Mouse (Mus musculus) gastrocnemius, postnatal 36 days (tissue): ENCODE results near the gene Hnrnph2. TPM values are rescaled to one million over a fixed set of nuclear protein-coding genes. Genes with fewer than 3 reads are reported as not detected.
A peak's percentile ranks its signal among the peaks of the same experiment; 100 is the strongest.

Experiments
- DNase-seq, 2 experiments: peaks; one replicate each; pipeline ENCODE4 v3.0.0; 2022
- intact Hi-C: fragments of 180-260 bp; cut with DNase I; formaldehyde crosslinking; loops from one replicate; pipeline ENCODE4 v1.15.1; 2025
- long read RNA-seq, 2 experiments: library from polyadenylated mRNA; stranded (forward); transcript quantifications; one replicate each; pipeline ENCODE4 v2.0.0; 2021
- total RNA-seq, 2 experiments: library from RNA; stranded (reverse); gene quantifications; 2 replicates each; pipeline ENCODE4 v1.2.3; 2021

Gene Hnrnph2
- 10 to 100 TPM; 42.1 to 46.4 TPM for total RNA-seq
- long read RNA-seq, experiment 1, transcript Hnrnph2-203 (3 exons, 2,426 nt), result major isoform, 25 of 41 reads
- long read RNA-seq, experiment 1, transcript Hnrnph2-202 (4 exons, 2,364 nt), result minor isoform, 12 of 41 reads
- long read RNA-seq, experiment 1, partial matches to known transcripts, result 1 of 41 reads
- long read RNA-seq, experiment 1, other reads (novel, unspliced or antisense), result 3 of 41 reads
- long read RNA-seq, experiment 2, transcript Hnrnph2-203 (3 exons, 2,426 nt), result major isoform, 29 of 59 reads
- long read RNA-seq, experiment 2, transcript Hnrnph2-202 (4 exons, 2,364 nt), result minor isoform, 25 of 59 reads
- long read RNA-seq, experiment 2, partial matches to known transcripts, result 0 of 59 reads
- long read RNA-seq, experiment 2, other reads (novel, unspliced or antisense), result 5 of 59 reads

DNA sequence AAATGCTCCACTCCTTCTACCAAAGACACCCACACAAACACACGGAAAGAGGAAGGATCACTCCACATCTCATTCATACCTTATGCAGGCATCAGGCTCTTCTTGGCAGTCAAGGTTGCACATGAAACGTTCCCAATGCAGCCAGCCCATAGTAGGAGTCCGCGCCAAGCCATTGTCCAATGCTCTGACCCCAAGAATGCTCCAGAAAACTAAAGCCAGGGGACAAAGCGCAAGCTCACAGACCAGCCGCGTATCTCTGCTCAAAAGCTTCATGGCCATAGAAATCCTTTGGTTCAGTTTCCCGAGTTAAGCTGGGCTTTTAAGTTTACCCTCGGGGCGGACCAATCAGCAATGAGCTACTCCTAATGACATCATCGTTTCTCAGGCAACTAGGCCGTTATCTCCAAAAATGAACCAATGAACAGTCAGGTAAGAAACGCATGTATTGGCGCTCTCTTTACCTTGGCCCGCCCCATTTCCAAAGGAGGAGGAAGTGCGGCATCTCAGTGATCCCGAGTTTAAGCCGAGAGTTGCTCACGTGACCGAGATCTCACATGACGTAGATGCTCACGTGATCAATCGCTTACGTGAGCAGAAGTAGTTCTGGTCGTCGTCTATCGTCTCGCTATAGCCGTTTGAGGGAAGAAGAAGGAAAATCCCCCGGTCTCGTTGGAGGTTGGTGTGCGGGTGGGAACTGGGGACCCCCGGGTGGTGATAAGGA is at the start of gene Hnrnph2, which contains the start of gene Gla:
TSS of gene Hnrnph2 (plus strand) at position 521 of the 721 bp plus-strand sequence.
TSS of gene Gla (minus strand) at position 467 of the 721 bp plus-strand sequence.
- intact Hi-C loops, result no loop called here
- peak; percentile 83 to 84 for DNase-seq

DNA sequence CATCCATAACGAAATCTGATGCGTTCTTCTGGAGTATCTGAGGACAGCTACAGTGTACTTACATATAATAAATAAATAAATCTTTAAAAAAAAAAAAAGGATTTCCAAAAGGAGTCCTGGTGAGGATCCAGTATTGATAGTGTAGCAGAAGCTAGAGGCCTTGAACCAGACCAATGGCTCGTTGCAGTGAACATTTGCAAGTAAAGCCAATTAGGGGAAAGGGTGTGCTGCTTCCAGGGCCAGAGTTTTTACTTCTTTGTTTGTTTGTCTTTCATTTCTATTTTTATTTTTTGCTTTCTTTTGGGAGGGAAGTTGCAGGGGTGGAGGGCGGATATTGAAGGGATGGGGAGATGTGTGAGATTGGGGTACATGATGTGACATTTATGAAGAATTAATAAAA is 47.7 kb upstream of the Hnrnph2 start:
- intact Hi-C loops, result no loop called here
- no peak for DNase-seq

DNA sequence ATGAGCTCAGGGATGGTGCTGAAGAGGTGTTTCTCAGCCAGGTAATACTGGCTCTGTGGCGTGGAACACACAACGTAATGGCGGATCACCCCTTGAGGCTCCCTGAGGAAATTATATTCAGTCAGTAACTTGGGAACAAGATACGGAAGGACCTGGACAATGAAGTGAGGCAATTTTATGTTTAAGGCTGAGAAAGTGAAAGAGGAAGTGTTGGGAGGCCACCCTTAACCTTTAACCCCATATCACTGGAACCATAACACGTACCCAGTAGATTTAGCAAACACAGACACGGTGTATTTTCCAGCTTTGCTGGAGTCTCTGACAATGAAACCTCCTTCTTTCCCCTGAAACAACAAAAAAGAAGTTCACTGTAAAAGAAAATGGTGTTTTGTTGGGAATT is 46.6 kb upstream of the Hnrnph2 start:
- intact Hi-C loops, result no loop called here

DNA sequence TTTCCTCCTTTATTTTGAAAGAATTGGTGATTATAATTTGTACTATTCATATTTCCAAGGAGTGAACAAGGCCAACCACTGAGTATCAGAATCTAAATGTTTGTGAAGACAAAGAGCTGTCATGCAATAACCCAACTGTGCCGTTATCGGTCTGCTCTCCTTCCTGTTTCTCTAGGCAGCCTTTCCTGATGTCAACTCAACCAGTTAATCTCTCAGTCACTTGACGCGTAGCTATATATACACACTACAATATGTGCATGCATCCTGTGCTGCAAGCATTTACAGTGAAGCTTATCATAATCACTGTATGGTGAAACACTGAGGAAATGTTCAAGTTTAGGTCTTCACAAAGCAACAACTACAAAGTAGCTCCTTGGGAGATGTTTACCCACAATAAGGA is 36.7 kb upstream of the Hnrnph2 start:
- intact Hi-C loops, result no loop called here
- DNase-seq, result no peak

More for the DNA sequence above, 46.6 kb upstream of the Hnrnph2 start:
- DNase-seq, result no peak

DNA sequence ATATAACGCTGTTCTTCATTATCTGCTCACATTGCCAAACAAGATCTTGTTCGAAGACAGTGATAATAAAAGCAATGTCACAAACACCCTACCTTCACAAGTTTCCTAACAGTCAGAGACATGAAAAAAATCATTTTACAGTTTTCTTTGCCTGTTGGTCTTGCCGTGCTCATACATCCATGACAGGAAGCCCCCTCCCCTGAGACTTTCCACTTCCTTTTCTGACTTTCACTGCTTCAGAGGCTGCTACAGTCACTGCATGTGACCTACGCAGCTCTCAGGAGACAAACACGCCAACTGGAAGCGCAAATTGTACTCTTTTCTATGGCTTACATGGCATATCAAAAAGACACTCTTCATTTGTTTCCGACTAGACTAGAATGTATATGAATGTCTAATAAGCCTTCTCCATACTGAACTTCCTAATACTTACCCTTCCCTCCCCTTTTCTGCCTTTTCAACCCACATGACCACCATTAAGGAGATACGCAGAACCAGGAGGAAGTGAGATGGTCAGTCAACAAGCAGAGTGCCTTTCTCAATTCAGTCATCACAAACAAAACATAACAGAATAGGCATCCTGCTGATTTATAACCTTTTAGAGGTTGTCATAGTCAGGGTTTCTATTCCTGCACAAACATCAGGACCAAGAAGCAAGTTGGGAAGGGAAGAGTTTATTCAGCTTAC is 34.3 kb upstream of the Hnrnph2 start:
- intact Hi-C loops, result no loop called here
- DNase-seq, result no peak

DNA sequence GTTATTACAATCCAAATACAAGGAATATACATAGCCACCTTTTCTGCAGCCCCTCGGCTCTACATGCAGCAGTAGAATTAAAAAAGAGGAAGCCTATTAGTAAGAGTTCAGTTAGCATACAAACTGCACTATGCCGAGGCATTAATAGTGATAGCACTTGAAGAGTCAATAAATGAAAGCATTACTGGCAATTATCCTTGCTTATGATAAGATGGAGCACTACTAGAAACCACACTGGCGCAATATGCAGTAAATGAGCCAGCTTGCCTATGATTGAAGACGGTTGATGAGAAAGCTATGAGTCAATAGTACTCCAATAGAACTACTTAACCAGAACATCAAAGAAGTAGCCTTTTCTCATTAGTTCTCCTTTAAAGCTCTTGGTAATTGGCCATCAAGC is 23.1 kb upstream of the Hnrnph2 start:
- intact Hi-C loops, result no loop called here
- no peak for DNase-seq

DNA sequence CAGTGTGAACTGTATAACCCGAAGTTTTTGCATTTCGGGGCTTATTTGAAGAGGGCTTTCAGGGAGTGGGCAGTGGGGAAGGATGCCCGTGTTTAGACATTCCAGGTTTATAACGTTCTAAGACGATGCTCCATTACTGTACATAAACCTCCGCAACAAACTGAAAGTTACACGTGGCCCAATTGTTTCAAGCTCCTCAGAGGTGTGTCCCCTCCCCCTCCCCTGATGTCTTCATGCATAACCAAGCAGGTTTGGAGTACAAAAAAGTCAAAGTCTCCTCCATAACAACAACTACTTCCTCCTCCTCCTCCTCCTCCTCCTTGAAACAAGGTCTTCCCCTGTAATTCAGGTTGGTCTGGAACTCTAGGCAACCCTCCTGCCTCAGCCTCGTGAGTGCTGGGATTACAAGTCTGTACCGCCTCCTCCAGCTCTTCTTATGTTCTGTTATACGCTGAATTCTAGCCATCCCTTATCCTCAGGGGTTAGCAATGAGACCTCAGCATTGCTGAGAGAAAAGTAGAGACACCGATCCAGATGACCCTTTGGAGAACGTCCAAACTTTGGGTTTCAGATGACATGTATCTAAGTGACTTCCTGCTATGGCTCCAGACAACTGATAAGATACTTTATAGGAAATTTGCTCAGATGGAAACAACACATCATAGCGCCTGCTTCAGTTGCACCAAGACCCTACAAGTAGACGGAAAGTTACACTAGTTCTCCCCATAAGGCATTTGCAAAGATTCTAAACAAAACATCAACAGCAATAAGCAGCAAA is 20.3 kb upstream of the Hnrnph2 start:
- intact Hi-C loops, result no loop called here
- no peak for DNase-seq

DNA sequence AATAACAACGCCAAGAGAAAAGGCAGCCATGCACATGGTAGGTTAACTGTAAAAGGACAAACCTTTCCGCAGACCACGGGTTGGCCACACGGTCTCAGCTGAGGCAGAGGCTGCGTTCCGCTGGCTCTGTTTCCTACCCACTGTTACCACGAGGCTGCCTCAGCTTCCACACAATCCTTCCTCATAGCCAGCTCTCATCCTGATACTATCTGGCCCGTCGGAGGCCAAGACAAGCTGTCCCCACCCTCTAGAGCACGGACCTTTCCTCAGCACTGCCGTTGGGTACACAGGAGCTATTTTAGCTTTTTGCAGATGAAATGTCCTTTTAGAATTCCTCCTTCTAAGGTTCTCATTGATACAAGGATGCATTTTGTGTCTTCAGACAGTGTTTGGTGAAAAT is 18.7 kb upstream of the Hnrnph2 start:
- intact Hi-C loops, result no loop called here

DNA sequence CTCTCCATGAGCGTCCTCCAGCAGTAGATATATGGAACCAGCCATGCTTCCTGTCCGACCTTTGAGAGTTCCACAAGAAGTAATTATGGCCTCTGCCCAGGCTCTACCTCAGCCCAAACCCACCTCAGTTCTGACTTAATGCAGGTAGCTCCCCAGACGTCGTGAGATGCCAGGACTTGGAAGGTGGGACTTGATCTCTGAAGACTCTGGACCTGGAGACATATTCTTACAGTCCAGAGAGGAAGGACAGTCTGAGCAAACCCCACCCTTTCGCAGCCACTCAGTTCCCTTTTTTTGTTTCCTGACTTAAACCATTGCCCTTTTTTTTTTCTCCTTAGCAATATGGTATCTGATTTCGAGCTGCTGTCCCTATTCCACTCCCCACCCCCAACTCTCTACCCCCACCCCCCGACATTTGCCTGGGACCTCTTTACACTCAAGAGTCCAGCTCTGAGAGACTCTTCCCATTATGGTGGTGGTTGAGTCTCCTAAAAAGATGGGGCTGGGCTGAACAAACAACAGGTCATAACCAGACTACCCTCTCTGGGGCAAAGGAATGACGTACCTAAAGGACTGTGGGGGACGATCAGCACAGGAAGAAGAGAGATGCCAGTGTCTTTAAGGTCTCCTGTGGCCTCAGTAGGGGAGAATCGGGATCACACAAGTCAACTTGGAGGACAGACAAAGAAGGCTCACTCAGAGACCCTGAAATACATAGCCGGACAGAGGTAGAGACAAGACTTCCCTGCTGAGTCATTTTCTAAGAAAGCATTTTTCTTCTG is 17.9 kb upstream of the Hnrnph2 start, which contains the start of gene Btk:
TSS of gene Btk (minus strand) at position 683 of the 782 bp plus-strand sequence.
- intact Hi-C loops, result no loop called here
- no peak for DNase-seq

More for the DNA sequence above, 18.7 kb upstream of the Hnrnph2 start:
- no peak for DNase-seq

DNA sequence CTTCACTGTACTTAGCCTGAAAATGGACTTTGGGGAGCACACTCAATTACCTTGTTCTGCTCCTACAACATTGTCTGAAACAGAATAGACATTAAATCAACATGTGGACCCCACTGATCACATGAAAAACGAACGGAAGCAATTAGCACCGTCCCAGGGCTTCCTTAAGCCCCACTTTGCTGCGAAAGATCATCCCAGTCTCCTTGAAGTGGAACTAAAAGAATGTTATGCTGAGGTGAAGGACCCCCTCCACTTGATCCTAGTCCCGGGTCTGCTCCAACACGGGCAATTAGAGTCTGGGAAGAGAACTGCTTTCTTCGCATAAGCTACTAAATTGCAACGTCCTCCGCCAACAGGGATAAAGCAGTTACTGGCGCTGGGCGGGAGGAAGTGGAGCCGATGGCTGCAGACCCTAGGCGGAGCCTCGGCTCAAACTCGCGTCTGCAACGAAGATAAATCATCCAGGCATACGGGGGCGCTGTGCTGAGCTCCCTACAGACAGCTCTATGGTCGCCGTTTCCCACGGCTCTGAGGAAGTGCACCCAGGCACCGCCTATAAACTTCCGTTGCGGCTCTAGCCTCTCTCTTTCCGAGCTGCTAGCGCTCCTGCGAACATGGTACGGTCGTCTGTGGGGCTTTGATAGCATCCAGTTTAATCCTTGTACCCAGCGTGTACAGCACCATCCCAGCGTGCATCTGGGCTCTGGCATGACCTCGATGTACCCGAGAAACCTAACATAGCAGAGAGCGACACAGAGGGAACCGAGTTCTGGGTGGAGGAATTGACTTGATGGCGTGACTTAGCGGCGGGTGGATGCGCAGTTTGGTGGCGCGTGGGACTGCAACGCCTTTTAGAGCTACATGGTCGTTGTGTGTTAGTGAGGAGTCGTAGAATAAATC is 15.6 kb upstream of the Hnrnph2 start, which contains the start of gene Rpl36a:
TSS of gene Rpl36a (plus strand) at position 552 of the 900 bp plus-strand sequence.
- DNase-seq, result peak; percentile 81 to 83
- intact Hi-C loops, result no loop called here

DNA sequence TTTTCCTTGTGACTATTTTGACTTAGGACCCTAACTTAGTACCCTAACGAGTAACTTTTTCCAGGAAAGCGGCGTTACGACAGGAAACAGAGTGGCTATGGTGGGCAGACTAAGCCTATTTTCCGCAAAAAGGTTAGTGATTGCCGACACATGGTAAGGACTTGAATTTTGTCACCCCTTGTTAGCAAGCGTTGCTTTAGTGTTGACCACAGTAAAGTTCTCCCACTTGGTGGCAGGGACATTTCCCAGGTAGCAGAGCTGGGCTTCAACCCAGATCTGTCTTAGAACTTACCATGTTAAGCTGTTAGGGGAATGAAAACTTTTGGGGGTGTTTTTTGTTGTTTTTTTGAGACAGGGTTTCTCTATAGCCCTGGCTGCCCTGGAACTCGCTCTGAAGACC is 14.5 kb upstream of the Hnrnph2 start:
- DNase-seq, result no peak
- intact Hi-C loops, result no loop called here

DNA sequence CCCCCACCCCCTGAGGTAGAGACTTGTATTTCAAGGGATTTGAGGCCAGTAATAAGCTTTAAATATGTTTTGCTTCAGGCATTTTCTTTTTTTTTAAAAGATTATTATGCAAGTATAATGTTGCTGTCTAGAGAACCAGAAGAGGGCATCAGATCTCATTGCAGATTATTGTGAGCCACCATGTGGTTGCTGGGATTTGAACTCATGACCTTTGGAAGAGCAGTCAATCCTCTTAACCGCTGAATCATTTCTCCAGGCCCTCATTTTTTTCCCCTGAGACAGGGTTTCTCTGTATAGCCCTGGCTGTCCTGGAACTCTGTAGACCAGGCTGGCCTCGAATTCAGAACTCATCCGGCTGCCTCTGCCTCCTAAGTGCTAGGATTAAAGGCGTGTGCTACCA is 12.7 kb upstream of the Hnrnph2 start:
- intact Hi-C loops, result no loop called here
- no peak for DNase-seq

DNA sequence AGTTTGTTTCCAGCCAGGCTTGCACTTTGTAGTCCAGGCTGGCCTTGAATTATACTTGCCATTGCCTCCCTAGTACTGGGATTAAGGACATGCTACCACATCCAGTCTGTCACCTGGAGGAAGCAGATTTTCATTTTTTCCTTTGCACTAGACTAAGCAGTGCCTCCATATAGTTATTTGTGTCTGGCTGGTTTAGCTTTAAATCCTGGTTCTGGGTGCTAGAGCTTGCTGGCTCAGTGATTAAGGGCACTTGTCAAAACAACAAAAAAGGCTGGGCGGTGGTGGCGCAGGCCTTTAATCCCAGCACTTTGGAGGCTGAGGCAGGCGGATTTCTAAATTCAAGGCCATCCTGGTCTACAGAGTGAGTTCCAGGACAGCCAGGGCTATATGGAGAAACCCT is 12.0 kb upstream of the Hnrnph2 start:
- intact Hi-C loops, result no loop called here
- no peak for DNase-seq

DNA sequence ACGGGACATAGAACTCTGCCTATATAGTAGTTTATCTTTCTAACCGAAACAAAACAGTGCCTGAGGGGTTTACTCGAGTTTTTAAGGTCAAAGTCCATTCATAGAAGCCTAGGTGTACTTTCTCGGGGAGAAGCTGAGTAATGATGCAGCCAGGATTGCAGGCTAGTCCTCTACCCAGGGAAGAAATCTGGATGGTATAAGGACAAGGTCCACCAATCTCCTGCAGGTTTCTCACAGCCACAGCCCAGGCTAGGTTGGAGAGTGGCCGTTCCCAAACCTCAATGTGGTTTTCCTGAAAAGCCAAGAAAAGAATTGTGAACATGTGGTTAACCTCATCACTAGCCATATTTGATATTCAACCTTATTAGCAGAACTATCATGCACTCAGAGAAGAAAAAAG is 11.1 kb upstream of the Hnrnph2 start:
- intact Hi-C loops, result no loop called here

DNA sequence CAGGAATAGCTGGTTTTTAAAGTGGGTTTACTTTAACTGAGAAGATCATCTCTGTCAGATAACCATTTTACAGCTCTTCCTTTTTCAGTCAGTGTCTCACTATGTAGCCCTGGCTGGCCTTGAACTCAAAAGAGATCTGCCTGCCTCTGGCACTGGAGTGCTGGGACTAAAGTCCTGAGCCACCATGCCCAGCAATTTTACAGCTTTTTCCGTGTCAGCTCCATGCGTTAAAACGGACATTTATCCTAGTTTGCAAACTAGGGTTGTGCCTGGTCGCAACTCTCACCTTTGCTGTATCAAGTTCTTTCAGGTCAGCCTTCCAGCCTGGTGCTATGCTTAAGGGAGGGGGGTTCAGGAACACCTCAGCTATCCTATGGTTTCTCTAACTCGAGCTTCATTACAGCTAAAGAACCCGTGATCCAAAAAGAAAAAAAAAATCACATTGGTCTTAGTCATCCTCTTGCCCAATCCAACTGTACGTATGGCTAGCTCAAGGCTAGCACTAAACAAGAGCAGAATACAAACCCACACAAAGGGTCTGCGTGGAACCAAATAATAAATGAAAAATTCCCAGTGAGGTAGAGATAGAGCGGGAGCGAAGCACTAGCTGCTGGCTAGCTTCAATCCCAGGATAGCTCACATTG is 935 bp upstream of the Hnrnph2 start:
- intact Hi-C loops, result no loop called here

More for the DNA sequence above, 11.1 kb upstream of the Hnrnph2 start:
- no peak for DNase-seq

DNA sequence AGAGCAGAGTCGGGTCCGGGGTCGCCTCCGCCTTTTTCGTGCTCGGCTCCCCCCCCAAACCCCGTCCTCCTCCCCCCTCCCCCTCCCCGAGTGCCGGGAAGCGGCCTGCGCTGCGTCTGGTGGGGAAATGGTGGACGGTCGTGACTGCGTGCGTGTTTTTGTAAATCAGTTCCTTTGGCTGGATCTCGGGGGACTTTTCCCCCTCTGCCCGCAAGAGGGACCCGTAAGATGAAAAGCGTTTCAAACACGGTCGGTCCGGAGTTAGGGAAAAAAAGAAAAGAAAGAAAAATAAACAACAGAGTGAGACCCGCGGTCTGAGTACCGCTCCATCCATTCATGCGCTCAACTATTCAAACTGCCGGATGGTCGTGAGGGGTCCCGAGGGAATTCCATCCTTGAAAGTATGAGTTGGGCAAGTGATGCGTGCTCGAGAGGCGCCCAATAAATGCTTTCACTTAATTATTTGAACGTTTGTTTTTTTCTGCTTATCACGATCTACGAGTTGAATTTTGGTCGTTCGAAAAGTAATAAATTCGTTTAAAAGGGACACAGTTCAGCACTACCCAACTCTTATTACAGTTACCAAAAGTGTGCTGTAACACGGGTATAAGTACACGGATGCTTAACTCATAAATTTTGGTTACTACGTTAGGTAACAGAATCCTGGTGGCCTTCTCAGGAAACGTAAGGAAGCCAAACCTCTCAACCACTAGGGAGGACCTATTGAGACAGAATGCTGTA is 571 bp downstream of the Hnrnph2 start:
- intact Hi-C loops, result no loop called here
- DNase-seq, result no peak

More for the DNA sequence above, 935 bp upstream of the Hnrnph2 start:
- no peak for DNase-seq

DNA sequence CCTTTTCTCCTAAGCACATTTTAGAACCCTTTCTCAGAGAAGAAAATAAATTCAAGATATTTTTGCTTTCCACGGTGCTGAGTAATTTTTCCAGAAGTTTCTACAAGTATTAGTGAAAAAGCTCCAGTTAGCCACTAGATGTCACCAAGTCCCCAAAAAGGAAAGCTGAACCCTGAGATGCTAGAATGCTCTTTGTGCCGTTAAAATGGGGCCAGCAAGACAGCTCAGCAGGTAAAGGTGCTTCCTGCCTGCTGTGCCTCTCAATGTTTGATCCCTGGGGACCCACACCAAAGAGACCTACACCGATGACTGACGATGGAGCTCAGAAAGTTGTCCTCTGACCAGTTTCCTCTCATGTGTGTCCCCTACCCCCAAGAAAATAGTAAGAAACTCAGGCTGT is 8.5 kb downstream of the Hnrnph2 start:
- no peak for DNase-seq
- intact Hi-C loops, result no loop called here
